Mouse (Mus musculus): ENCODE data around the gene Olfr661. TPM values are rescaled to one million over a fixed set of nuclear protein-coding genes. Genes with fewer than 3 reads are reported as not detected.

Gene Olfr661
- not detected in 2 replicates for total RNA-seq (2014; fragmentation: Nextera tagmentation)
- not detected in 2 replicates for total RNA-seq (2017)

DNA sequence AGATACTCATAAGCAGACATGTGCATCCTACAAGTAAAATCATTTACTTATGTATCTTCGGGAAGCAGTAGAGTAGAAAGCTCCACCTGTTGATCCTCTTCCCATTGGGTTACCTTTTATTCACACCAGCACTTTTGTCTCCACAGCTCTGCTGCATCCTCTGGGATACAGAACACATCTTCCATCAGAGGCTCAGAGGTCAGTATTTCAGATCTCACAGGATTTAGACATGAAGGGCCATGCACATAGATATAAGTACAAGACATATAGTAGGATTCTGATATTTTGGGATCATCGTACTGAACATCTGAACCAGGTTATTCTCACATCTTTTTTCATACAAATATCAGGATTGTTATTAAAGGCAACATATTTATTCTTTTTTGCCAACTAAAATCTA, at the start of gene Olfr661:
Gene Olfr661, plus strand, starts transcription at position 301 of the 400 bp plus-strand sequence.
- ATAC-seq (replicated peaks; ENCODE audit: low FRiP score, low TSS enrichment, poor library complexity, severe bottlenecking) = no peak

GRCm38 (mm10) chr7:104646841-104647482, 39.3 kb upstream of the Olfr661 start, which contains the start of gene Olfr658:
Olfr658 (minus strand) TSS chr7:104647305.
- ATAC-seq (replicated peaks; ENCODE audit: low FRiP score, low TSS enrichment, poor library complexity, severe bottlenecking) = peak; percentile 100

- ATAC-seq (replicated peaks; ENCODE audit: low FRiP score, low TSS enrichment, poor library complexity, severe bottlenecking) = no peak
These were observed 19.8 kb upstream of the Olfr661 start, which contains the start of gene Olfr659 for GRCm38 (mm10) chr7:104666453-104666852. Olfr659 (plus strand) TSS chr7:104666753.

Other genes with a start within 250 kb of the Olfr661 start
- gene Trim30a, start 221.3 kb upstream of the Olfr661 start, total RNA-seq (2014; fragmentation: Nextera tagmentation) = 12.1 and 18.8 TPM in 2 replicates
- 16.0 and 17.6 TPM in 2 replicates for gene Trim30a, start 221.3 kb upstream of the Olfr661 start, total RNA-seq (2017)
- 3.2 and 9.3 TPM in 2 replicates for gene Trim30d, start 178.7 kb upstream of the Olfr661 start, total RNA-seq (2014; fragmentation: Nextera tagmentation)
- gene Trim30d, start 178.7 kb upstream of the Olfr661 start, total RNA-seq (2017) = 5.0 and 8.8 TPM in 2 replicates
- not detected in 2 replicates for gene Olfr651, start 136.4 kb upstream of the Olfr661 start, total RNA-seq (2014; fragmentation: Nextera tagmentation)
- gene Olfr651, start 136.4 kb upstream of the Olfr661 start, total RNA-seq (2017) = not detected in 2 replicates
- not detected in 2 replicates for gene Olfr652, start 125.6 kb upstream of the Olfr661 start, total RNA-seq (2014; fragmentation: Nextera tagmentation)
- not detected in 2 replicates for gene Olfr652, start 125.6 kb upstream of the Olfr661 start, total RNA-seq (2017)
- not detected in 2 replicates for gene Olfr653, start 109.2 kb upstream of the Olfr661 start, total RNA-seq (2014; fragmentation: Nextera tagmentation)
- gene Olfr653, start 109.2 kb upstream of the Olfr661 start, total RNA-seq (2017) = not detected in 2 replicates
- not detected in 2 replicates for gene Olfr654, start 99.5 kb upstream of the Olfr661 start, total RNA-seq (2014; fragmentation: Nextera tagmentation)
- not detected in 2 replicates for gene Olfr654, start 99.5 kb upstream of the Olfr661 start, total RNA-seq (2017)
- not detected in 2 replicates for gene Olfr655, start 84.7 kb upstream of the Olfr661 start, total RNA-seq (2014; fragmentation: Nextera tagmentation)
- gene Olfr655, start 84.7 kb upstream of the Olfr661 start, total RNA-seq (2017) = 1.8 TPM in 1 of 2 replicates, not detected in the other
- gene Olfr656, start 72.5 kb upstream of the Olfr661 start, total RNA-seq (2014; fragmentation: Nextera tagmentation) = not detected in 2 replicates
- gene Olfr656, start 72.5 kb upstream of the Olfr661 start, total RNA-seq (2017) = not detected in 2 replicates
- gene Olfr657, start 61.7 kb upstream of the Olfr661 start, total RNA-seq (2014; fragmentation: Nextera tagmentation) = not detected in 2 replicates
- gene Olfr657, start 61.7 kb upstream of the Olfr661 start, total RNA-seq (2017) = not detected in 2 replicates
- 0.67 TPM in 1 of 2 replicates, not detected in the other for gene Olfr658, start 39.2 kb upstream of the Olfr661 start, total RNA-seq (2014; fragmentation: Nextera tagmentation)
- gene Olfr658, start 39.2 kb upstream of the Olfr661 start, total RNA-seq (2017) = not detected in 2 replicates
- not detected in 2 replicates for gene Olfr659, start 19.7 kb upstream of the Olfr661 start, total RNA-seq (2014; fragmentation: Nextera tagmentation)
- not detected in 2 replicates for gene Olfr659, start 19.7 kb upstream of the Olfr661 start, total RNA-seq (2017)
- gene Usp17le, start 91.0 kb downstream of the Olfr661 start, total RNA-seq (2014; fragmentation: Nextera tagmentation) = not detected in 2 replicates
- not detected in 2 replicates for gene Usp17le, start 91.0 kb downstream of the Olfr661 start, total RNA-seq (2017)
- not detected in 2 replicates for gene Usp17lb, start 156.1 kb downstream of the Olfr661 start, total RNA-seq (2014; fragmentation: Nextera tagmentation)
- not detected in 2 replicates for gene Usp17lb, start 156.1 kb downstream of the Olfr661 start, total RNA-seq (2017)
- gene Usp17la, start 170.5 kb downstream of the Olfr661 start, total RNA-seq (2014; fragmentation: Nextera tagmentation) = not detected in 2 replicates
- gene Usp17la, start 170.5 kb downstream of the Olfr661 start, total RNA-seq (2017) = not detected in 2 replicates
- gene Olfr665, start 191.5 kb downstream of the Olfr661 start, total RNA-seq (2014; fragmentation: Nextera tagmentation) = not detected in 2 replicates
- gene Olfr665, start 191.5 kb downstream of the Olfr661 start, total RNA-seq (2017) = not detected in 2 replicates
- not detected in 2 replicates for gene Olfr666, start 209.5 kb downstream of the Olfr661 start, total RNA-seq (2014; fragmentation: Nextera tagmentation)
- gene Olfr666, start 209.5 kb downstream of the Olfr661 start, total RNA-seq (2017) = not detected in 2 replicates
- gene Olfr667, start 235.0 kb downstream of the Olfr661 start, total RNA-seq (2014; fragmentation: Nextera tagmentation) = not detected in 2 replicates
- gene Olfr667, start 235.0 kb downstream of the Olfr661 start, total RNA-seq (2017) = not detected in 2 replicates
- gene Olfr668, start 241.6 kb downstream of the Olfr661 start, total RNA-seq (2014; fragmentation: Nextera tagmentation) = not detected in 2 replicates
- gene Olfr668, start 241.6 kb downstream of the Olfr661 start, total RNA-seq (2017) = not detected in 2 replicates
- not detected in 2 replicates for gene Olfr669, start 247.7 kb downstream of the Olfr661 start, total RNA-seq (2014; fragmentation: Nextera tagmentation)
- gene Olfr669, start 247.7 kb downstream of the Olfr661 start, total RNA-seq (2017) = not detected in 2 replicates